Mouse (Mus musculus) midbrain, embryonic 15.5 days (tissue): Measurements from ENCODE around the gene Snrpg. TPM values are rescaled to one million over a fixed set of nuclear protein-coding genes. Genes with fewer than 3 reads are reported as not detected.
"Not testable (repeated sequence)": the region's sequence is repeated elsewhere in the genome, so short reads cannot be mapped to it uniquely, and the experiment has no call there.

ENCODE experiments used
- ATAC-seq: fragments of 200-750 bp; cut with Nextera tagmentation; replicated peaks from 2 replicates; pipeline ENCODE4 v1.8.0; 2017; ENCODE audit warnings: moderate TSS enrichment
- H3K27ac ChIP-seq: fragments of 300-500 bp; sonication (generic); 2 replicates; pipeline ENCODE4 v1.5.1; 2015; ENCODE audit warnings: mild to moderate bottlenecking, inconsistent platforms
- H3K27me3 ChIP-seq: fragments of 300-500 bp; sonication (generic); replicated peaks from 2 replicates; pipeline ENCODE4 v1.6.1; 2015; ENCODE audit warnings: inconsistent platforms
- H3K36me3 ChIP-seq: fragments of 300-500 bp; sonication (generic); replicated peaks from 2 replicates; pipeline ENCODE4 v1.6.1; 2015; ENCODE audit warnings: inconsistent platforms
- H3K4me1 ChIP-seq: fragments of 300-500 bp; sonication (generic); 2 replicates; pipeline ENCODE4 v1.6.1; 2015; ENCODE audit warnings: inconsistent platforms
- H3K4me2 ChIP-seq: fragments of 300-500 bp; sonication (generic); 2 replicates; pipeline ENCODE4 v1.6.1; 2015; ENCODE audit warnings: inconsistent platforms, mild to moderate bottlenecking, moderate library complexity
- H3K4me3 ChIP-seq: fragments of 300-500 bp; sonication (generic); 2 replicates; pipeline ENCODE4 v1.5.1; 2015; ENCODE audit warnings: mild to moderate bottlenecking, inconsistent platforms
- H3K9ac ChIP-seq: fragments of 300-500 bp; sonication (generic); 2 replicates; pipeline ENCODE4 v1.6.1; 2015; ENCODE audit warnings: mild to moderate bottlenecking, inconsistent platforms
- H3K9me3 ChIP-seq: fragments of 300-500 bp; sonication (generic); 2 replicates; pipeline ENCODE4 v1.6.1; 2016; ENCODE audit warnings: inconsistent platforms
- WGBS: fragments of 180-500 bp; shearing (Covaris S2); methylation state at CpG from one replicate; pipeline ENCODE4 v1.1.7; 2015; ENCODE audit warnings: mixed read lengths; 5-methylcytosine and 5-hydroxymethylcytosine counted together
- polyA plus RNA-seq: library from polyadenylated mRNA; unstranded; fragments of >200 nt; fragmentation: Nextera tagmentation; extraction: Ambion mirVana; gene quantifications from 2 replicates; pipeline ENCODE4 v1.2.1, GENCODE M21; 2015

Snrpg gene
- polyA plus RNA-seq, 1 experiment from 2014 or later = 377 TPM

DNA sequence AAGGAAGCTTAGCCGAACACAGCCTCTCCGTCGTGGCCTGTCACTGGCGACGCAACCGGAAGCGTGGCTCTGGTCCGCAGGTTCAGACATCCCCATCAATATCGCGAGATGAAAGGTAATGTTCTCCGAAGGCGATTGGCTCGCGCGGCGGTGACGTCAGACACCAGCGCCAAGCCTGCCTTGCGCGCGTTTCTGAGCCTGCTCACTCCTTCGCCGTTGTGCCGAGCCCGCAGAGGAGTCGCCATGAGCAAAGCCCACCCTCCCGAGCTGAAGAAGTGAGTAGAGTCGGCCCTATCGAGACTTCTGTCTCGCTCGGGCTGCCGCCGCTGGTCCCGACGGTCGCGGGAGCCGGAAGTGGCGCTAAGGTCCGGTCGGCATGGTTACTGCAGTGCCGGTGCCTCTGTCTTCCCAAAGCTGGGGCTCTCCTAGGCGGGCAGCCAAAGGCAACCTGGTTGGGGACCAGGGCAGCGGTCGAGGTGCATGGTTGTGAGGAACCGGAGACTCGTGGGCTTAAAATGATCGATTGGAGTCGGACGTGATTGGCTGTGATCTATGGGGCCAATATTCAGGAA is 322 bp downstream of the Snrpg start:
- Histone ChIP-seq H3K4me1 (peaks cover 33% of the 10 kb centered on the region), H3K4me2 (peak overlapping the region; percentile 77), H3K9ac (peak overlapping the region; percentile 91), H3K4me3 (peak overlapping the region; percentile 94), H3K27ac (peak overlapping the region; percentile 95), H3K9me3 (no peaks in the 10 kb centered on the region), H3K27me3 (no peaks in the 10 kb centered on the region), H3K36me3 (peaks cover 4% of the 10 kb centered on the region; the same call in 1 of the 2 replicates)
- peak; percentile 98 for ATAC-seq
- under 1% methylated on average over 50 of the region's 50 CpGs for WGBS

DNA sequence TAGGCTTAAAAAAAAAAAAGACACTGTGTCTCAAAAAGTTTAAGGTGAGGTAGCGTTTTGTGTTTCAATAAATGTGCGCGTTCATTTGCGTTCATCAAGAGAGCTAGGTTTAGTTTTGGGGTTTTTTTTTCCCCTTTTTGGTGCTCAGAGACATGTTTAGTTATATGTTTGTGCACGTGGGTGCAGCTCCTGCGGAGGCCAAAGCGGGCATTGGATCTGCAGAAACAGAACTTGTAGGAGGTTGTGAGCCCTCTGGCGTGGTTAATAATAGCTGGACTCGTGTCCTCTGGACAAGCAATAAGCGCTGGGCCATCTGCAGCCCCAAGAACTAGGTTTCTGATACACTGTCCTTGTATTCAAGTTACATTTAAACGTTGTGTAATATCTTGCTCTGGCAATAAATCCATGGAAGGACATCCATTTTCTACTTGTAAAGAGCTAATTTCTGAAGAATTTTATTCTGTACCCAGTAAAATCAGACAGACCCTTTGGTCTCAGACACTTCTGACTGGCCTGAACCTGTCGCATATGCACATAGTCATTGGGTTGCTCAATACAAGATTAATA is 929 bp downstream of the Snrpg start:
- peak overlapping the region; percentile 95; the same call in 1 of the 2 replicates for H3K27ac ChIP-seq
- H3K9me3 ChIP-seq = no peaks in the 10 kb centered on the region
- peak overlapping the region; percentile 94 for H3K4me3 ChIP-seq
- H3K4me1 ChIP-seq = peaks cover 27% of the 10 kb centered on the region
- 6% methylated on average over 12 of the region's 12 CpGs for WGBS
- no peaks in the 10 kb centered on the region for H3K27me3 ChIP-seq
- peaks cover 8% of the 10 kb centered on the region for H3K36me3 ChIP-seq
- H3K4me2 ChIP-seq = peak overlapping the region; percentile 77
- ATAC-seq = no peak
- H3K9ac ChIP-seq = peak overlapping the region; percentile 91

- Histone ChIP-seq H3K27me3 (no peaks in the 10 kb centered on the region), H3K9ac (no peak overlapping the region), H3K4me2 (no peak overlapping the region), H3K4me1 (peaks cover 25% of the 10 kb centered on the region), H3K4me3 (no peak overlapping the region), H3K9me3 (no peaks in the 10 kb centered on the region), H3K36me3 (peaks cover 23% of the 10 kb centered on the region), H3K27ac (no peak overlapping the region)
- WGBS = 88% methylated on average over 6 of the region's 6 CpGs
- ATAC-seq = no peak
These were observed 2.5 kb downstream of the Snrpg start for GRCm38 (mm10) chr6:86373556-86373955.

- peaks cover 3% of the 10 kb centered on the region for H3K4me1 ChIP-seq
- whole genome bisulfite sequencing = 92% methylated on average over 3 of the region's 3 CpGs
- no peak overlapping the region for H3K4me3 ChIP-seq
- H3K27me3 ChIP-seq = no peaks in the 10 kb centered on the region
- no peak for ATAC-seq
- H3K27ac ChIP-seq = no peak overlapping the region
- H3K9ac ChIP-seq = no peak overlapping the region
- H3K4me2 ChIP-seq = no peak overlapping the region
- peaks cover 33% of the 10 kb centered on the region for H3K36me3 ChIP-seq
- no peaks in the 10 kb centered on the region for H3K9me3 ChIP-seq
These were observed 7.2 kb downstream of the Snrpg start for GRCm38 (mm10) chr6:86378341-86378740.

- H3K4me1 ChIP-seq, H3K4me3 ChIP-seq, H3K9me3 ChIP-seq, H3K4me2 ChIP-seq, H3K9ac ChIP-seq, H3K27me3 ChIP-seq, H3K27ac ChIP-seq, ATAC-seq: not testable (repeated sequence)
- H3K36me3 ChIP-seq = peaks cover 38% of the 10 kb centered on the region
- 75% methylated on average over 8 of the region's 8 CpGs for WGBS
These were observed 9.0 kb downstream of the Snrpg start for GRCm38 (mm10) chr6:86380112-86380511.

- ATAC-seq = no peak
- no peaks in the 10 kb centered on the region for H3K4me1 ChIP-seq
- H3K9me3 ChIP-seq = no peaks in the 10 kb centered on the region
- H3K27ac ChIP-seq = no peak overlapping the region
- no peak overlapping the region for H3K4me3 ChIP-seq
- H3K9ac ChIP-seq = no peak overlapping the region
- H3K36me3 ChIP-seq = peaks cover 41% of the 10 kb centered on the region
- H3K27me3 ChIP-seq = no peaks in the 10 kb centered on the region
- no peak overlapping the region for H3K4me2 ChIP-seq
These were observed 11.4 kb downstream of the Snrpg start for GRCm38 (mm10) chr6:86382551-86382950.

DNA sequence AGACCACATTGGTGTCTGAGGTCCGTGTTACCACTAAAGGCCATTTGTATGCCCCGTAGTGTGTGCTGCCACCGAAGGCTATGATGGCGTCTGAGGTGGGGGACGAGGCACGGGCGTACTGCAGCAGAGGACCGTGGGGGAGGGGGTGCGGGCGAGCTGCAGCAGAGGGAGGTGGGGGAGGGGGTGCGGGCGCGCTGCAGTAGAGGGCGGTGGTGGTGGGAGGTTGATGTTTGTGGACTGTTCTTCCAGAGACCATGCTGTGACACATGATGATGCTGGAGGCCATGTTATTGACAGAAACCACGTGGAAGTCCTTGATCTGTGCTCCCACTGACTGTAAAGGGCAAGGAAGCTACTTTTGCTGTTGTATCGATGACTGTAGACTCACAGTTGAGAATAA is 12.3 kb downstream of the Snrpg start:
- H3K27me3 ChIP-seq = no peaks in the 10 kb centered on the region
- H3K36me3 ChIP-seq = peaks cover 40% of the 10 kb centered on the region
- H3K9ac ChIP-seq = no peak overlapping the region
- no peak for ATAC-seq
- H3K4me3 ChIP-seq = no peak overlapping the region
- WGBS = 44% methylated on average over 16 of the region's 16 CpGs
- H3K9me3 ChIP-seq = no peaks in the 10 kb centered on the region
- H3K27ac ChIP-seq = no peak overlapping the region
- H3K4me1 ChIP-seq = no peaks in the 10 kb centered on the region
- H3K4me2 ChIP-seq = no peak overlapping the region

GRCm38 (mm10) chr6:86384692-86385091 is 13.6 kb downstream of the Snrpg start:
- H3K4me3 ChIP-seq = no peak overlapping the region
- H3K4me1 ChIP-seq = no peaks in the 10 kb centered on the region
- ATAC-seq = no peak
- H3K36me3 ChIP-seq = peaks cover 36% of the 10 kb centered on the region
- H3K9ac ChIP-seq = no peak overlapping the region
- H3K27me3 ChIP-seq = no peaks in the 10 kb centered on the region
- WGBS = 79% methylated on average over 4 of the region's 4 CpGs
- no peaks in the 10 kb centered on the region for H3K9me3 ChIP-seq
- H3K27ac ChIP-seq = no peak overlapping the region
- H3K4me2 ChIP-seq = no peak overlapping the region

GRCm38 (mm10) chr6:86385362-86386104 is 14.4 kb downstream of the Snrpg start:
- no peak for ATAC-seq
- H3K4me1 ChIP-seq = no peaks in the 10 kb centered on the region
- 87% methylated on average over 5 of the region's 5 CpGs for WGBS

GRCm38 (mm10) chr6:86387313-86387712 is 16.2 kb downstream of the Snrpg start:
- Histone ChIP-seq H3K9me3 (no peaks in the 10 kb centered on the region), H3K9ac (no peak overlapping the region), H3K27ac (no peak overlapping the region), H3K27me3 (no peaks in the 10 kb centered on the region), H3K4me1 (no peaks in the 10 kb centered on the region), H3K36me3 (peaks cover 61% of the 10 kb centered on the region), H3K4me3 (no peak overlapping the region), H3K4me2 (no peak overlapping the region)
- no peak for ATAC-seq
- 81% methylated on average over 12 of the region's 12 CpGs for WGBS

More at GRCm38 (mm10) chr6:86385362-86386104, 14.4 kb downstream of the Snrpg start:
- Histone ChIP-seq H3K4me3 (no peak overlapping the region), H3K9ac (no peak overlapping the region), H3K9me3 (no peaks in the 10 kb centered on the region), H3K4me2 (no peak overlapping the region), H3K36me3 (peaks cover 43% of the 10 kb centered on the region), H3K27ac (no peak overlapping the region), H3K27me3 (no peaks in the 10 kb centered on the region)

- H3K27me3 ChIP-seq = no peaks in the 10 kb centered on the region
- no peak overlapping the region for H3K4me2 ChIP-seq
- H3K4me3 ChIP-seq = no peak overlapping the region
- no peaks in the 10 kb centered on the region for H3K9me3 ChIP-seq
- no peaks in the 10 kb centered on the region for H3K4me1 ChIP-seq
- no peak overlapping the region for H3K9ac ChIP-seq
- peaks cover 61% of the 10 kb centered on the region for H3K36me3 ChIP-seq
- H3K27ac ChIP-seq = no peak overlapping the region
- ATAC-seq = no peak
- WGBS = 90% methylated on average over 18 of the region's 18 CpGs
These were observed 17.4 kb downstream of the Snrpg start for GRCm38 (mm10) chr6:86388461-86388860.

DNA sequence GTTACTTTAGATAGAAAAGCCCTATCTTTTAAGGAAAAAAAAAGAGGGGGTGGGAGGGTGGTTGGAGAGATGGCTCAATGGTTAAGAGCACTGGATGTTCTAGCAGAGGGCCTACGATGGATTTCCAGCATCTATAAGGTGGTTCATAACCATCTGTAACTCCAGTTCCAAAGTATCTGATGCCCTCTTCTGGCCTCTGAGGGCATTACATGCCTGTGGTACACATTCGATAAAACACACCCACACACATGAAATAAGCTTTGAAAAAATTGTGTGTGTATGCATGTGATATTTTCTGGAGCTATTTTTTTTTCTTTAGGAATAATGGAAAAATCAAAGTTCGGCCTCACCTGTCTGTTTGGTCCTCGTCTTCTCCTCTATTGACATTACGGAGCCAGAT is 20.2 kb downstream of the Snrpg start:
- Histone ChIP-seq H3K4me1 (peaks cover 22% of the 10 kb centered on the region), H3K27me3 (no peaks in the 10 kb centered on the region), H3K4me2 (no peak overlapping the region), H3K36me3 (peaks cover 48% of the 10 kb centered on the region), H3K9ac (no peak overlapping the region), H3K27ac (no peak overlapping the region), H3K9me3 (no peaks in the 10 kb centered on the region), H3K4me3 (no peak overlapping the region)
- WGBS = 96% methylated on average over 5 of the region's 5 CpGs
- ATAC-seq = no peak

GRCm38 (mm10) chr6:86393187-86393586 is 22.1 kb downstream of the Snrpg start:
- no peak for ATAC-seq
- no peak overlapping the region for H3K4me3 ChIP-seq
- peaks cover 35% of the 10 kb centered on the region for H3K36me3 ChIP-seq
- H3K27me3 ChIP-seq = no peaks in the 10 kb centered on the region
- H3K4me1 ChIP-seq = peaks cover 30% of the 10 kb centered on the region
- no peak overlapping the region for H3K9ac ChIP-seq
- H3K9me3 ChIP-seq = no peaks in the 10 kb centered on the region
- no peak overlapping the region for H3K4me2 ChIP-seq
- 95% methylated on average over 1 of the region's 1 CpGs for WGBS
- no peak overlapping the region for H3K27ac ChIP-seq
